Mouse (Mus musculus) midbrain, embryonic 16.5 days (tissue): ENCODE measurements around the gene Zc3h10. TPM values are rescaled to one million over a fixed set of nuclear protein-coding genes. Genes with fewer than 3 reads are reported as not detected.
A peak's percentile ranks its signal among the peaks of the same experiment; 100 is the strongest.
"Not testable (repeated sequence)": the region's sequence is repeated elsewhere in the genome, so short reads cannot be mapped to it uniquely, and the experiment has no call there.

Experiments used
- ATAC-seq: fragments of 200-750 bp; cut with Nextera tagmentation; 2 replicates; pipeline ENCODE4 v1.8.0; 2017; ENCODE audit warnings: moderate TSS enrichment
- H3K27ac ChIP-seq: fragments of 300-500 bp; sonication (generic); 2 replicates; pipeline ENCODE4 v1.5.1; 2014; ENCODE audit warnings: mild to moderate bottlenecking, low read length, mixed read lengths
- H3K27me3 ChIP-seq: fragments of 300-500 bp; sonication (generic); 2 replicates; pipeline ENCODE4 v1.6.1; 2014; ENCODE audit warnings: low read depth, low read length, mixed read lengths; ENCODE audit not compliant: control insufficient read depth, insufficient read depth
- H3K36me3 ChIP-seq: fragments of 300-500 bp; sonication (generic); 2 replicates; pipeline ENCODE4 v1.6.1; 2014; ENCODE audit warnings: mild to moderate bottlenecking, low read length, moderate library complexity, mixed read lengths; ENCODE audit not compliant: control insufficient read depth, insufficient read depth
- H3K4me1 ChIP-seq: fragments of 300-500 bp; sonication (generic); 2 replicates; pipeline ENCODE4 v1.6.1; 2014; ENCODE audit warnings: mild to moderate bottlenecking, low read length, mixed read lengths; ENCODE audit not compliant: control insufficient read depth, insufficient read depth
- H3K4me2 ChIP-seq: fragments of 300-500 bp; sonication (generic); 2 replicates; pipeline ENCODE4 v1.6.1; 2014; ENCODE audit warnings: mild to moderate bottlenecking, low read length, mixed read lengths
- H3K4me3 ChIP-seq: fragments of 300-500 bp; sonication (generic); 2 replicates; pipeline ENCODE4 v1.5.1; 2014; ENCODE audit warnings: low read depth, mild to moderate bottlenecking, low read length, moderate library complexity, mixed read lengths
- H3K9ac ChIP-seq: fragments of 300-500 bp; sonication (generic); 2 replicates; pipeline ENCODE4 v1.6.1; 2014; ENCODE audit warnings: low read depth, low read length, mixed read lengths
- H3K9me3 ChIP-seq: fragments of 300-500 bp; sonication (generic); replicated peaks from 2 replicates; pipeline ENCODE4 v1.6.1; 2014; ENCODE audit warnings: mild to moderate bottlenecking, low read length, mixed read lengths; ENCODE audit not compliant: control insufficient read depth, poor library complexity, severe bottlenecking
- WGBS: fragments of 180-500 bp; shearing (Covaris S2); extraction: QIAGEN DNeasy Blood & Tissue Kit; methylation state at CpG from one replicate; pipeline ENCODE4 v1.1.7; 2014; 5-methylcytosine and 5-hydroxymethylcytosine counted together
- polyA plus RNA-seq: library from polyadenylated mRNA; unstranded; fragments of >200 nt; fragmentation: Nextera tagmentation; extraction: Ambion mirVana; gene quantifications from 2 replicates; pipeline ENCODE4 v1.2.1, GENCODE M21; 2015

Gene Zc3h10
- polyA plus RNA-seq, 1 experiment from 2014 or later: 17.8 TPM

- H3K27ac ChIP-seq: peak overlapping the region; percentile 88
- peak overlapping the region; percentile 91 for H3K4me2 ChIP-seq
- peaks cover 12% of the 10 kb centered on the region for H3K4me1 ChIP-seq
- peak; percentile 60 for ATAC-seq
- peaks cover 11% of the 10 kb centered on the region for H3K36me3 ChIP-seq
- H3K9me3 ChIP-seq: no peaks in the 10 kb centered on the region
- no peaks in the 10 kb centered on the region for H3K27me3 ChIP-seq
- 0% methylated on average over 46 of the region's 46 CpGs for WGBS
- peak overlapping the region; percentile 95 for H3K9ac ChIP-seq
- H3K4me3 ChIP-seq: peak overlapping the region; percentile 93
These were observed 17.7 kb upstream of the Zc3h10 start for GRCm38 (mm10) chr10:128565206-128565787.

GRCm38 (mm10) chr10:128563544-128563943 lies 16.0 kb upstream of the Zc3h10 start:
- no peak for ATAC-seq
- WGBS: 91% methylated on average over 6 of the region's 6 CpGs

GRCm38 (mm10) chr10:128556963-128557362 lies 9.4 kb upstream of the Zc3h10 start:
- H3K27me3 ChIP-seq: no peaks in the 10 kb centered on the region
- H3K27ac ChIP-seq: no peak overlapping the region
- H3K4me2 ChIP-seq: no peak overlapping the region
- no peaks in the 10 kb centered on the region for H3K4me1 ChIP-seq
- no peak for ATAC-seq
- H3K9me3 ChIP-seq: no peaks in the 10 kb centered on the region
- WGBS: 90% methylated on average over 6 of the region's 6 CpGs
- H3K9ac ChIP-seq: no peak overlapping the region
- H3K4me3 ChIP-seq: no peak overlapping the region
- H3K36me3 ChIP-seq: peaks cover 29% of the 10 kb centered on the region

More at GRCm38 (mm10) chr10:128563544-128563943, 16.0 kb upstream of the Zc3h10 start:
- Histone ChIP-seq H3K27me3 (no peaks in the 10 kb centered on the region), H3K4me3 (no peak overlapping the region), H3K36me3 (peaks cover 26% of the 10 kb centered on the region), H3K9me3 (no peaks in the 10 kb centered on the region), H3K4me1 (peaks cover 12% of the 10 kb centered on the region), H3K27ac (no peak overlapping the region), H3K4me2 (no peak overlapping the region), H3K9ac (no peak overlapping the region)

GRCm38 (mm10) chr10:128556286-128556685 lies 8.7 kb upstream of the Zc3h10 start:
- Histone ChIP-seq H3K4me1 (no peaks in the 10 kb centered on the region), H3K36me3 (peaks cover 24% of the 10 kb centered on the region), H3K27ac (no peak overlapping the region), H3K9me3 (no peaks in the 10 kb centered on the region), H3K27me3 (no peaks in the 10 kb centered on the region), H3K4me3 (no peak overlapping the region), H3K9ac (no peak overlapping the region), H3K4me2 (no peak overlapping the region)
- ATAC-seq: no peak

GRCm38 (mm10) chr10:128555567-128555966 lies 8.0 kb upstream of the Zc3h10 start:
- not testable (repeated sequence) for H3K9me3 ChIP-seq, H3K4me2 ChIP-seq, H3K27ac ChIP-seq, H3K9ac ChIP-seq, H3K4me3 ChIP-seq, ATAC-seq, H3K4me1 ChIP-seq, H3K27me3 ChIP-seq
- 94% methylated on average over 1 of the region's 1 CpGs for WGBS
- H3K36me3 ChIP-seq: peaks cover 22% of the 10 kb centered on the region

GRCm38 (mm10) chr10:128550144-128550823 lies 2.7 kb upstream of the Zc3h10 start:
- not testable (repeated sequence) for H3K4me3 ChIP-seq, H3K4me2 ChIP-seq, H3K36me3 ChIP-seq, H3K9ac ChIP-seq, H3K27me3 ChIP-seq, H3K4me1 ChIP-seq, H3K9me3 ChIP-seq, ATAC-seq
- H3K27ac ChIP-seq: peak overlapping the region; percentile 69
- 88% methylated on average over 11 of the region's 11 CpGs for WGBS

GRCm38 (mm10) chr10:128549682-128550057 lies 2.1 kb upstream of the Zc3h10 start:
- 0 out of 2 replicates have a peak overlapping the region, but pooled peaks have one; percentile 14 for H3K4me2 ChIP-seq
- H3K27me3 ChIP-seq, ATAC-seq, H3K9me3 ChIP-seq, H3K9ac ChIP-seq, H3K4me1 ChIP-seq, H3K4me3 ChIP-seq, H3K36me3 ChIP-seq: not testable (repeated sequence)
- H3K27ac ChIP-seq: peak overlapping the region; percentile 69
- WGBS: 62% methylated on average over 6 of the region's 6 CpGs

GRCm38 (mm10) chr10:128548947-128549681 lies 1.5 kb upstream of the Zc3h10 start, which contains the start of gene Rpl41:
Gene Rpl41 (minus strand): TSS chr10:128549305.
- peak; percentile 91 for ATAC-seq
- WGBS: 0% methylated on average over 31 of the region's 31 CpGs
- peak within 1 kb of the TSS; percentile 78 for H3K9ac ChIP-seq

More at GRCm38 (mm10) chr10:128548947-128549681, 1.5 kb upstream of the Zc3h10 start, which contains the start of gene Rpl41:
- Histone ChIP-seq H3K9me3 (no peaks in the 10 kb centered on the region), H3K4me1 (peaks cover 8% of the 10 kb centered on the region), H3K27me3 (no peaks in the 10 kb centered on the region), H3K4me3 (peak within 1 kb of the TSS; percentile 60), H3K36me3 (peaks cover 7% of the 10 kb centered on the region), H3K4me2 (peak within 1 kb of the TSS; percentile 84), H3K27ac (peak within 1 kb of the TSS; percentile 94)
